Comparison of ENCODE assay signal across 8 mouse cellular contexts in genomic region chr6:147042291-147043290, GRCm38 (mm10). TPM values are rescaled to one million over a fixed set of nuclear protein-coding genes. Genes with fewer than 3 reads are reported as not detected.
A peak's percentile ranks its signal among the peaks of the same experiment; 100 is the strongest.
DNase-seq lines count a peak whose midpoint lies in the region; ATAC-seq and TF ChIP-seq lines count a peak whose summit lies in the region.

Gene Mrps35 (plus strand): TSS chr6:147042764.

- peak; percentile 80 for TF ChIP-seq POLR2A in testis, adult 2 months (IDR thresholded peaks at IDR 0.05; ENCODE audit: control insufficient read depth, low read depth, low read length)

- H3K4me3 ChIP-seq in G1E (ENCODE audit: low read depth, low read length): peak within 1 kb of the TSS; percentile 97
- H3K4me3 ChIP-seq in forebrain, embryonic 16.5 days (replicated peaks; ENCODE audit: low read length): peak within 1 kb of the TSS; percentile 77
- H3K4me3 ChIP-seq in neural tube, embryonic 14.5 days (ENCODE audit: low read depth, low read length): peak within 1 kb of the TSS; percentile 53
- H3K4me3 ChIP-seq in testis, adult 2 months (ENCODE audit: control insufficient read depth, low read depth, low read length): peak within 1 kb of the TSS; percentile 97

- peak; percentile 98 for ATAC-seq in G1E (ENCODE audit: extremely low read depth, insufficient number of reproducible peaks, low FRiP score, poor library complexity, severe bottlenecking)
- ATAC-seq in forebrain, embryonic 16.5 days: peak; percentile 99
- peak; percentile 100 for ATAC-seq in neural tube, embryonic 14.5 days (ENCODE audit: low read depth)

- peaks cover 17% of the 10 kb centered on the region for H3K4me1 ChIP-seq in G1E (ENCODE audit: insufficient read depth, low read depth, low read length)
- peaks cover 11% of the 10 kb centered on the region for H3K4me1 ChIP-seq in forebrain, embryonic 16.5 days (replicated peaks; ENCODE audit: control insufficient read depth, insufficient read depth, low read length)
- H3K4me1 ChIP-seq in neural tube, embryonic 14.5 days (ENCODE audit: control insufficient read depth, insufficient read depth, low read length): peaks cover 7% of the 10 kb centered on the region
- H3K4me1 ChIP-seq in testis, adult 2 months (ENCODE audit: control insufficient read depth, insufficient read depth, low read length): peaks cover 3% of the 10 kb centered on the region; the same call in 1 of the 2 replicates

- H3K9ac ChIP-seq in forebrain, embryonic 16.5 days (replicated peaks; ENCODE audit: low read depth, low read length): peak within 1 kb of the TSS; percentile 94
- peak within 1 kb of the TSS; percentile 89 for H3K9ac ChIP-seq in neural tube, embryonic 14.5 days (replicated peaks; ENCODE audit: low read depth, low read length)

- peaks cover 3% of the 10 kb centered on the region; the same call in 1 of the 2 replicates for H3K27me3 ChIP-seq in G1E (ENCODE audit: insufficient read depth, low read length)
- no peaks in the 10 kb centered on the region for H3K27me3 ChIP-seq in forebrain, embryonic 16.5 days (replicated peaks; ENCODE audit: control insufficient read depth, insufficient read depth, low read length)
- H3K27me3 ChIP-seq in neural tube, embryonic 14.5 days (ENCODE audit: control insufficient read depth, insufficient read depth, low read length): no peaks in the 10 kb centered on the region
- no peaks in the 10 kb centered on the region for H3K27me3 ChIP-seq in testis, adult 2 months (ENCODE audit: control insufficient read depth, insufficient read depth, low read length)

- peaks cover 22% of the 10 kb centered on the region for H3K36me3 ChIP-seq in G1E (replicated peaks)
- H3K36me3 ChIP-seq in forebrain, embryonic 16.5 days (ENCODE audit: control insufficient read depth, insufficient read depth): peaks cover 3% of the 10 kb centered on the region; the same call in 1 of the 2 replicates
- peaks cover 6% of the 10 kb centered on the region; the same call in 1 of the 2 replicates for H3K36me3 ChIP-seq in neural tube, embryonic 14.5 days (ENCODE audit: control insufficient read depth, insufficient read depth, low read length)
- H3K36me3 ChIP-seq in testis, adult 2 months (ENCODE audit: control insufficient read depth, insufficient read depth, low read length): peaks cover 1% of the 10 kb centered on the region; the same call in 1 of the 2 replicates

- TF ChIP-seq CTCF in G1E (IDR thresholded peaks at IDR 0.05; ENCODE audit: low read depth, low read length): no peak
- TF ChIP-seq CTCF in testis, adult 2 months (IDR thresholded peaks at IDR 0.05; ENCODE audit: control insufficient read depth, insufficient read depth, insufficient replicate concordance, low read depth, low read length): no peak

- H3K4me2 ChIP-seq in forebrain, embryonic 16.5 days (ENCODE audit: low read length): peak within 1 kb of the TSS; percentile 66
- H3K4me2 ChIP-seq in neural tube, embryonic 14.5 days (ENCODE audit: low read depth, low read length): peak within 1 kb of the TSS; percentile 72

- DNase-seq in G1E (ENCODE audit: low spot score): peak; percentile 89
- DNase-seq in cerebellum, adult 11-12 months: peak; percentile 88
- DNase-seq in heart, postnatal 36 days: peak; percentile 90 to 92
- peak; percentile 84 to 94 for DNase-seq in layer of hippocampus, adult 18-20 months (ENCODE audit: low spot score in 2 of 2)
- DNase-seq in lung, adult 18-20 months: peak; percentile 87 to 91

- H3K27ac ChIP-seq in forebrain, embryonic 16.5 days (ENCODE audit: low read length): peak within 1 kb of the TSS; percentile 82
- peak within 1 kb of the TSS; percentile 88 for H3K27ac ChIP-seq in neural tube, embryonic 14.5 days (ENCODE audit: low read depth, low read length)
- H3K27ac ChIP-seq in testis, adult 2 months (ENCODE audit: control insufficient read depth, insufficient read depth, low read depth, low read length): peak within 1 kb of the TSS; percentile 86

- 3% methylated on average over 66 of the region's 66 CpGs for WGBS in forebrain, embryonic 16.5 days
- WGBS in neural tube, embryonic 14.5 days: 3% methylated on average over 66 of the region's 66 CpGs

- no peaks in the 10 kb centered on the region for H3K9me3 ChIP-seq in G1E (replicated peaks)
- H3K9me3 ChIP-seq in forebrain, embryonic 16.5 days (ENCODE audit: control insufficient read depth, low read length): no peaks in the 10 kb centered on the region
- no peaks in the 10 kb centered on the region for H3K9me3 ChIP-seq in neural tube, embryonic 14.5 days (ENCODE audit: control insufficient read depth, low read length)

- intact Hi-C loops in heart, postnatal 36 days (cut with DNase I): no loop called here

RNA-seq across cellular contexts. Expression of gene Mrps35, which starts in this region (rescaled TPM):
- total RNA-seq in G1E (2014; fragmentation: Nextera tagmentation) (46.1 and 53.2 TPM in 2 replicates), G1E (2017) (93.1 and 95.4 TPM in 2 replicates)
- 11.2 and 17.6 TPM in 2 replicates for polyA plus RNA-seq in G1E (2012)
- polyA plus RNA-seq in forebrain, embryonic 16.5 days (2015; fragmentation: Nextera tagmentation; extraction: Ambion mirVana): 78.5 and 82.3 TPM in 2 replicates
- total RNA-seq in heart, postnatal 36 days (2021): 100 to 1,000 TPM; 195 to 200 TPM
- total RNA-seq in layer of hippocampus, adult 18-20 months (2021): 10 to 100 TPM; 45.3 to 47.5 TPM
- 66.2 and 82.3 TPM in 2 replicates for polyA plus RNA-seq in neural tube, embryonic 14.5 days (2014; fragmentation: Nextera tagmentation; extraction: Ambion mirVana)
- 2.7 and 3.1 TPM in 2 replicates for polyA plus RNA-seq in testis, adult 2 months (2012; rRNA removed)

Comparison
In these comparisons a context has a peak if more than half of its experiments do, and no peak if none do; other contexts are left out.
1. Peak in every context shown above with its lines: DNase-seq, ATAC-seq, H3K4me3 ChIP-seq and H3K27ac ChIP-seq.